Mouse (Mus musculus): ENCODE measurements around the gene Ampd3. TPM values are rescaled to one million over a fixed set of nuclear protein-coding genes. Genes with fewer than 3 reads are reported as not detected.

Ampd3 gene
- total and polyA plus RNA-seq, 3 experiments: 14.8 to 22.3 TPM; not detected in 1

DNA sequence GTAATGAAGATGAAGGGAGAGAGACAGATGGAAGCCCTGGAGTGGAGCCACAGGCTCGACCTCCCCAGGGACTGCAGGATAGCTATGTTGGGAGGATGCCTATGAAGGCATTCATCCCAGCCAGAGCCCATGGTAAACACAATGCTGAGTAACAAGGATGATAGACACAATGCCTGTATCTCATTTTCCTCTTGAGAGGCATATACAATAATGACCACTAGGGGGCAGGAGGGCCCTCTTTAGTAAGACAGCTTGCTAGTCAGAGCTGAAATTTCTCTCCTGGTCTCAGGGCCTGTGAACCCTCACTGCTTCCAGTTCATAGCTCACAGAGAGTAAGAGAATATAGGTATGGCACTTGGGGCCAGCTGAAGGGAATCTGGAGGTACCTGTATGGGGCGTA, 41.0 kb upstream of the Ampd3 start:
- TF ChIP-seq CTCF (IDR thresholded peaks at IDR 0.05 in 2 of 3, conservative IDR thresholded peaks at IDR 0.05 in 1 of 3; ENCODE audit: control insufficient read depth in 1 of 3, insufficient read depth in 1 of 3, low read depth in 2 of 3, low read length in 3 of 3, poor library complexity in 1 of 3, severe bottlenecking in 1 of 3): peak; percentile 50 to 95 (median 84)
- TF ChIP-seq GABPA (IDR thresholded peaks at IDR 0.05; ENCODE audit: low read depth, low read length): no peak
- TF ChIP-seq SIN3A (IDR thresholded peaks at IDR 0.05; ENCODE audit: low read length): no peak
- TF ChIP-seq ZC3H11A (IDR thresholded peaks at IDR 0.05; ENCODE audit: low read depth, low read length): peak; percentile 94
- no peak for TF ChIP-seq CHD1 (IDR thresholded peaks at IDR 0.05; ENCODE audit: low read depth, low read length)
- peak; percentile 98 for TF ChIP-seq SMC3 (IDR thresholded peaks at IDR 0.05; ENCODE audit: low read depth, low read length)
- TF ChIP-seq RAD21 (IDR thresholded peaks at IDR 0.05; ENCODE audit: low read depth, low read length): peak; percentile 95
- H3K4me1 ChIP-seq (ENCODE audit: control insufficient read depth in 1 of 2, insufficient read depth in 2 of 2, low read length in 2 of 2): no peaks in the 10 kb centered on the region
- no peak overlapping the region for H3K27ac ChIP-seq (ENCODE audit: control insufficient read depth, low read depth, low read length)
- no peak overlapping the region for H3K4me3 ChIP-seq (ENCODE audit: control insufficient read depth in 1 of 2, insufficient read depth in 1 of 2, low read depth in 2 of 2, low read length in 2 of 2)
- peak; percentile 82 for DNase-seq (ENCODE audit: low read depth, low spot score)
- no peak overlapping the region for H3K9ac ChIP-seq (ENCODE audit: control insufficient read depth, low read depth, low read length, poor library complexity, severe bottlenecking)
- no peaks in the 10 kb centered on the region for H3K9me3 ChIP-seq (replicated peaks; ENCODE audit: insufficient read depth, low read length)
- no peaks in the 10 kb centered on the region for H3K36me3 ChIP-seq (ENCODE audit: control insufficient read depth in 1 of 2, insufficient read depth in 2 of 2, low read length in 2 of 2)
- H3K27me3 ChIP-seq (ENCODE audit: control insufficient read depth in 1 of 2, insufficient read depth in 2 of 2, low read length in 2 of 2): no peaks in the 10 kb centered on the region; a peak in 1 of 4 replicates
- no peaks in the 10 kb centered on the region for H3K79me2 ChIP-seq (ENCODE audit: control insufficient read depth, insufficient read depth, low read length, poor library complexity)

DNA sequence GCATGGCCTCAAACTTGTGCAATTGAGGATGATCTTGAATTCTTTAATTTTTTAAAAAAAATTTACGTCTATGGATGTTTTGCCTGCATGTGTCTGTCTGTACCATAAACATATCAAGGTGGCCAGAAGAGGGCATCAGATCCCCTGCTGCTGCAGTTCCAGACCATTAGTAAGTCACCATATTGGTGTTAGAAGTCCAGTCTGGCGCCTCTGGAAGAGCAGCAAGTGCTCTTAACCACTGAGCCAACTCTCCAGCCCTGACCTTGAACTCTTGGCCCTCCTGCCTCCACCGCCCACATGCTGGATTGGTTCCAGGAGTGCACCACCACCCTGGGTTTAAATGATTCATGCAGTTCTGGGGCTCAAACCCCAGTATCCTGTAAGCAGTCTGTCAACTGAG, 39.1 kb upstream of the Ampd3 start:
- H3K36me3 ChIP-seq (ENCODE audit: control insufficient read depth in 1 of 2, insufficient read depth in 2 of 2, low read length in 2 of 2): no peaks in the 10 kb centered on the region
- no peaks in the 10 kb centered on the region for H3K4me1 ChIP-seq (ENCODE audit: control insufficient read depth in 1 of 2, insufficient read depth in 2 of 2, low read length in 2 of 2)
- no peaks in the 10 kb centered on the region for H3K79me2 ChIP-seq (ENCODE audit: control insufficient read depth, insufficient read depth, low read length, poor library complexity)
- H3K9me3 ChIP-seq (replicated peaks; ENCODE audit: insufficient read depth, low read length): no peaks in the 10 kb centered on the region
- TF ChIP-seq ZC3H11A (IDR thresholded peaks at IDR 0.05; ENCODE audit: low read depth, low read length) (peak; percentile 85), RAD21 (IDR thresholded peaks at IDR 0.05; ENCODE audit: low read depth, low read length) (peak; percentile 68), CTCF (IDR thresholded peaks at IDR 0.05 in 2 of 3, conservative IDR thresholded peaks at IDR 0.05 in 1 of 3; ENCODE audit: control insufficient read depth in 1 of 3, insufficient read depth in 1 of 3, low read depth in 2 of 3, low read length in 3 of 3, poor library complexity in 1 of 3, severe bottlenecking in 1 of 3) (peak; percentile 46 to 72 (median 68)), HCFC1 (IDR thresholded peaks at IDR 0.05; ENCODE audit: low read depth, low read length) (no peak), ZNF384 (IDR thresholded peaks at IDR 0.05; ENCODE audit: low read depth, low read length) (peak; percentile 61), BHLHE40 (IDR thresholded peaks at IDR 0.05; ENCODE audit: borderline replicate concordance, low read depth, low read length) (no peak), TAL1 (IDR thresholded peaks at IDR 0.05; ENCODE audit: low read length) (no peak), SIN3A (IDR thresholded peaks at IDR 0.05; ENCODE audit: low read length) (no peak), SMC3 (IDR thresholded peaks at IDR 0.05; ENCODE audit: low read depth, low read length) (peak; percentile 86)
- no peak overlapping the region for H3K9ac ChIP-seq (ENCODE audit: control insufficient read depth, low read depth, low read length, poor library complexity, severe bottlenecking)
- no peak overlapping the region for H3K27ac ChIP-seq (ENCODE audit: control insufficient read depth, low read depth, low read length)
- no peaks in the 10 kb centered on the region; a peak in 1 of 4 replicates for H3K27me3 ChIP-seq (ENCODE audit: control insufficient read depth in 1 of 2, insufficient read depth in 2 of 2, low read length in 2 of 2)
- peak; percentile 64 for DNase-seq (ENCODE audit: low read depth, low spot score)
- no peak overlapping the region for H3K4me3 ChIP-seq (ENCODE audit: control insufficient read depth in 1 of 2, insufficient read depth in 1 of 2, low read depth in 2 of 2, low read length in 2 of 2)

DNA sequence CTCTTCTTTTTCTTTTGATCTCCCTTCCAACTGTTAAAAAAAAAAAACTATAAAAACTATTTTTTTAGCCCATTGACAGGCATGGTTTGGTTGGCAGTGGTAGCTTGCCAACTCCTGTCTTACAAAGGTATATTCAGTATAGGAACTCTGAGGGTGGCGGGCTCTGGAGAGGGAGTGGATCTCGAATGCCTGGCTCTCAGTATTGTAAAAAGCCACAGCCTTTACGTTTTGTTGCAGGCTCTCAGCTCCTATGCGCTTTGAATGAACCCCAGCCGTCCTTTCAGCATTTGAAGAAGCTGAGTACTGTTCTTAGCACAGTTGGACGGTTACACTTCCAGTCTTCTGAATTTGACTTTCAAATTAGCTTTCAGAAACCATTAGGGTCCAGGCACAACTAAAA, 38.7 kb upstream of the Ampd3 start:
- Histone ChIP-seq H3K36me3 (ENCODE audit: control insufficient read depth in 1 of 2, insufficient read depth in 2 of 2, low read length in 2 of 2) (no peaks in the 10 kb centered on the region), H3K79me2 (ENCODE audit: control insufficient read depth, insufficient read depth, low read length, poor library complexity) (no peaks in the 10 kb centered on the region), H3K4me3 (ENCODE audit: control insufficient read depth in 1 of 2, insufficient read depth in 1 of 2, low read depth in 2 of 2, low read length in 2 of 2) (no peak overlapping the region), H3K27ac (ENCODE audit: control insufficient read depth, low read depth, low read length) (no peak overlapping the region), H3K4me1 (ENCODE audit: control insufficient read depth in 1 of 2, insufficient read depth in 2 of 2, low read length in 2 of 2) (no peaks in the 10 kb centered on the region), H3K9ac (ENCODE audit: control insufficient read depth, low read depth, low read length, poor library complexity, severe bottlenecking) (no peak overlapping the region), H3K27me3 (ENCODE audit: control insufficient read depth in 1 of 2, insufficient read depth in 2 of 2, low read length in 2 of 2) (no peaks in the 10 kb centered on the region; a peak in 1 of 4 replicates), H3K9me3 (replicated peaks; ENCODE audit: insufficient read depth, low read length) (no peaks in the 10 kb centered on the region)
- no peak for DNase-seq (ENCODE audit: low read depth, low spot score)
- no peak for TF ChIP-seq BHLHE40 (IDR thresholded peaks at IDR 0.05; ENCODE audit: borderline replicate concordance, low read depth, low read length)
- no peak for TF ChIP-seq ZMIZ1 (IDR thresholded peaks at IDR 0.05; ENCODE audit: low read depth, low read length)
- TF ChIP-seq ELF1 (IDR thresholded peaks at IDR 0.05; ENCODE audit: low read depth, low read length): no peak
